Mouse (Mus musculus) limb, embryonic 14.5 days (tissue): Measurements from ENCODE around the gene Borcs5. TPM values are rescaled to one million over a fixed set of nuclear protein-coding genes. Genes with fewer than 3 reads are reported as not detected.

ENCODE experiments used
- ATAC-seq: fragments of 200-750 bp; cut with Nextera tagmentation; 2 replicates; pipeline ENCODE4 v1.8.0; 2017; ENCODE audit warnings: low read depth, moderate number of reproducible peaks, moderate TSS enrichment; ENCODE audit not compliant: low FRiP score
- DNase-seq: peaks from one replicate; pipeline ENCODE4 v3.0.0-alpha.2; 2015; ENCODE audit warnings: low spot score
- H3K27ac ChIP-seq: fragments of 300-500 bp; sonication (generic); replicated peaks from 2 replicates; pipeline ENCODE4 v1.5.1; 2014; ENCODE audit warnings: low read depth, mild to moderate bottlenecking, low read length, moderate library complexity, mixed read lengths
- H3K27me3 ChIP-seq: fragments of 300-500 bp; sonication (generic); 2 replicates; pipeline ENCODE4 v1.6.1; 2014; ENCODE audit warnings: low read length, mixed read lengths; ENCODE audit not compliant: control insufficient read depth, insufficient read depth
- H3K36me3 ChIP-seq: fragments of 300-500 bp; sonication (generic); 2 replicates; pipeline ENCODE4 v1.6.1; 2014; ENCODE audit warnings: mild to moderate bottlenecking, low read length, moderate library complexity, mixed read lengths; ENCODE audit not compliant: control insufficient read depth, insufficient read depth
- H3K4me1 ChIP-seq: fragments of 300-500 bp; sonication (generic); 2 replicates; pipeline ENCODE4 v1.6.1; 2014; ENCODE audit warnings: antibody characterized with exemption, low read length, mixed read lengths; ENCODE audit not compliant: control insufficient read depth, insufficient read depth
- H3K4me2 ChIP-seq: fragments of 300-500 bp; sonication (generic); replicated peaks from 2 replicates; pipeline ENCODE4 v1.6.1; 2014; ENCODE audit warnings: low read depth, mild to moderate bottlenecking, low read length, moderate library complexity; ENCODE audit not compliant: severe bottlenecking
- H3K4me3 ChIP-seq: fragments of 300-500 bp; sonication (generic); replicated peaks from 2 replicates; pipeline ENCODE4 v1.5.1; 2014; ENCODE audit warnings: low read length
- H3K9ac ChIP-seq: fragments of 300-500 bp; sonication (generic); 2 replicates; pipeline ENCODE4 v1.6.1; 2014; ENCODE audit warnings: mild to moderate bottlenecking, low read depth, low read length, moderate library complexity; ENCODE audit not compliant: severe bottlenecking
- H3K9me3 ChIP-seq: fragments of 300-500 bp; sonication (generic); 2 replicates; pipeline ENCODE4 v1.6.1; 2016; ENCODE audit warnings: low read length; ENCODE audit not compliant: control insufficient read depth
- POLR2A ChIP-seq: fragments of 200-500 bp; IDR thresholded peaks from 2 replicates; pipeline ENCODE4 v1.8.0; 2012; ENCODE audit warnings: inconsistent platforms, mild to moderate bottlenecking, moderate library complexity, borderline replicate concordance; ENCODE audit not compliant: insufficient read depth, insufficient read length; ENCODE audit errors: extremely low read depth
- WGBS: fragments of 180-500 bp; shearing (Covaris S2); extraction: QIAGEN DNeasy Blood & Tissue Kit; methylation state at CpG from one replicate; pipeline ENCODE4 v1.1.7; 2014; 5-methylcytosine and 5-hydroxymethylcytosine counted together
- polyA plus RNA-seq, 2 experiments: library from polyadenylated mRNA; depleted of rRNA in 1 of 2; stranded (reverse) in 1 of 2; unstranded in 1 of 2; fragments of >200 nt; fragmentation: Nextera tagmentation in 1 of 2; extraction: Ambion mirVana in 1 of 2; gene quantifications; 2 replicates each; pipeline versions ENCODE4 v1.2.1 to v1.2.3; 2012 to 2014

Borcs5 gene
- polyA plus RNA-seq, 2 experiments = 11.4 to 20.5 TPM

DNA sequence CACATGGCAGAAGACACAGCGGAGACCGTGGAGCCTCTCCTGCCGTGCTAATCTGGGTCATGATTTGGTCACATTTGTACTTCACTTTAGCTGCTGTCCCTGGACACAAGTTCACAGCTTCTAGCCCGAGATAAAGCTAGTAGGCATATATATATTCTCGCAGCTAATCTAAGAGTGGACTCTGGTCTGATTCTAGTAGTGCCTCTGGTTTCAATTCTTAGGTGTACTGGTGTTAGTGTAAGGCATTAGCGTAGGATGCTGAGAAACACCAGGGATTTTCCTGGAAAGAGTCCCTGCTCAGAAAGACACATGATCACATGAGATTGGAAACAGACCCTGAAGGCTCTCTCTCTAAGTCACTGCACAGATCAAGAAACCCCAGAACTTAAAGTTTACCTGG is 55.2 kb downstream of the Borcs5 start:
- DNase-seq (no peak), ATAC-seq (no peak)
- Histone ChIP-seq H3K27me3 (no peaks in the 10 kb centered on the region), H3K4me2 (no peak overlapping the region), H3K9ac (no peak overlapping the region), H3K4me3 (no peak overlapping the region), H3K4me1 (peaks cover 20% of the 10 kb centered on the region), H3K36me3 (no peaks in the 10 kb centered on the region), H3K27ac (no peak overlapping the region), H3K9me3 (no peaks in the 10 kb centered on the region)
- no peak for TF ChIP-seq POLR2A
- 82% methylated on average over 6 of the region's 6 CpGs for WGBS

DNA sequence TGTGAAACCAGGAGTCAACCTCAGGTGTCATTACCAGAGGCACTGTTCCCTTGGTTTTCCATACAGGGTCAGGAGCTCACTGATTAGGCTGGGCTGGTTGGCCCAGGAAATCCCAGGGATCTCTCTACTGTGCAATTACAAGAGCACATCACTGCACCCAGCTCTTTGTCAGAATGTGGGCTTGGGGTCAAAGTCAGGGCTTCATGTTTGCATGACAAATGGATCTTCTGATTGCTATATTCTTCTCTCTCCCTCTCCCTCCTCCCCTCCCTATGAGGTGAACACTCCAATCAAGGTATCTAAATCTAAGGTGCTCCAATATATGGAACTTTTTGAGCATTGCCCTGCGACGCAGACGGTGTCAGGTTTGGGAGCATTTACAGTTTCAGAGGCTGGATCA is 55.7 kb downstream of the Borcs5 start:
- no peaks in the 10 kb centered on the region for H3K9me3 ChIP-seq
- ATAC-seq (no peak), DNase-seq (no peak)
- H3K27me3 ChIP-seq = no peaks in the 10 kb centered on the region
- H3K4me1 ChIP-seq = peaks cover 20% of the 10 kb centered on the region
- no peak overlapping the region for H3K4me3 ChIP-seq
- H3K27ac ChIP-seq = peak overlapping the region; percentile 72
- H3K4me2 ChIP-seq = no peak overlapping the region
- H3K9ac ChIP-seq = no peak overlapping the region
- no peak for TF ChIP-seq POLR2A
- WGBS = 91% methylated on average over 3 of the region's 3 CpGs
- H3K36me3 ChIP-seq = no peaks in the 10 kb centered on the region

DNA sequence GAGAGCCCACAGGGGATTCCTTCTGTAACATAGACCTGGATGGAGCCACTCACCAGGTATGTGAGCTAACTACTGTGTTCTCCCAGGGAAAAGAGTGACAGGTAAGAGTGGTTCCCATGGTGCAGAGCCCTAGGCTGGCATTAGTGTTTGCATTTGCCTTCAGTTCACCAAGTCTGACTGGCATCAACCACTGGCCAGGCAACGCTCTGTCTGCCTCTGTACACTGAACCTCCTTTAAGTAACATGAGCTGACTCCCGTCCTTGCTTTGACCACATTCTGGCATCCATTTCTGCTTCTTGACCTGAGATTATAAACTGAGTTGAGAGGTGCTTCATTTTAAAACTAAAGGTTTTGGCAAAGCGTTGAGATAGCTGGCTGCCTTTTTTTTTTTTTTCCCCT is 56.3 kb downstream of the Borcs5 start:
- H3K4me3 ChIP-seq = no peak overlapping the region
- ATAC-seq (0 out of 2 replicates have a peak, but pooled peaks have one; percentile 57), DNase-seq (peak; percentile 20)
- WGBS = 62% methylated on average over 3 of the region's 3 CpGs
- H3K27me3 ChIP-seq = no peaks in the 10 kb centered on the region
- no peak for TF ChIP-seq POLR2A
- H3K36me3 ChIP-seq = no peaks in the 10 kb centered on the region
- H3K4me1 ChIP-seq = peaks cover 20% of the 10 kb centered on the region
- H3K27ac ChIP-seq = peak overlapping the region; percentile 72
- no peak overlapping the region for H3K4me2 ChIP-seq
- H3K9me3 ChIP-seq = no peaks in the 10 kb centered on the region
- H3K9ac ChIP-seq = no peak overlapping the region

DNA sequence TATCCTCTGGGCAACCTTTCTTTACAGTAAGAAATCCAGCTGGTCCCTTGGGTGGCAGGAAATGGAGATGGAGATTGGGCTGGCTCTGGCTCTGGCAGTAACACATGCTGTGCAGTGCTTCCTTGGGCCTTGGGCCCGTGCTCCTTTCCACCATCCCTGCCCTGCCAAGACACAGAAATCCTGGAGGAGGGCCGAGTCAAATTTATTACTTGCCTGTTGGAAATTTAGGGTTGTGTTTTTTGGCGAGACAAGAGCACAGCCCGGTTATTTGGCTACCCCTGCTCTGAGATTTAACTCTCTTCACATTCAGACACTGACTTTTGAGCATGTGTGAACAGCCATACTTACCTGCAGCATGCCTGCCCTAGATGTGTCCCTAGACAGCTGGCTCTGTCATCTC is 56.8 kb downstream of the Borcs5 start:
- peak; percentile 83 for ATAC-seq
- no peaks in the 10 kb centered on the region for H3K36me3 ChIP-seq
- DNase-seq = peak; percentile 69
- H3K27ac ChIP-seq = peak overlapping the region; percentile 72
- H3K4me2 ChIP-seq = no peak overlapping the region
- H3K4me3 ChIP-seq = no peak overlapping the region
- TF ChIP-seq POLR2A = no peak
- 25% methylated on average over 4 of the region's 4 CpGs for WGBS
- no peak overlapping the region for H3K9ac ChIP-seq
- no peaks in the 10 kb centered on the region for H3K9me3 ChIP-seq
- H3K27me3 ChIP-seq = no peaks in the 10 kb centered on the region
- H3K4me1 ChIP-seq = peaks cover 20% of the 10 kb centered on the region

DNA sequence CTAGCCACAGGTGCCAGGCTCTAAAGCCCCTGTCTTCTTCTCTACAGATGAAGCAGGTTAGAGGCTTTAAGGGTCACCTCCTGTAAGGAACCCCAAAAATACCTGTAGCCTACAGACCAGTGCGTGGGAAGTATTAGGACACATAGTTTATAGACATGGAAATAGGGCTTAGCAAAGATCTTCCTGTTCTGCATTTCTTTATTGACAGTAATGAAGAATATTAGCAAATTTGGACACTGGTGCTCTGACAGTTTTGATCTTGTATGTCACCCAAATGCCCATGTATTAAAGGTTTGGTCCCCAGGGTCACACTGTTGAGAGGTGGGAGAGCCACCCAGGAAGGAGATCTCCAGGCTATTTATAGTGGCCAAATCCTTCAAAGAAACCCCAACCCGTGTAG is 57.2 kb downstream of the Borcs5 start:
- Histone ChIP-seq H3K4me2 (no peak overlapping the region), H3K9ac (no peak overlapping the region), H3K4me3 (no peak overlapping the region), H3K9me3 (no peaks in the 10 kb centered on the region), H3K4me1 (peaks cover 20% of the 10 kb centered on the region), H3K36me3 (no peaks in the 10 kb centered on the region), H3K27me3 (no peaks in the 10 kb centered on the region), H3K27ac (peak overlapping the region; percentile 72; the same call in 1 of the 2 replicates)
- 79% methylated on average over 2 of the region's 2 CpGs for WGBS
- ATAC-seq = no peak
- no peak for TF ChIP-seq POLR2A
- DNase-seq = no peak

DNA sequence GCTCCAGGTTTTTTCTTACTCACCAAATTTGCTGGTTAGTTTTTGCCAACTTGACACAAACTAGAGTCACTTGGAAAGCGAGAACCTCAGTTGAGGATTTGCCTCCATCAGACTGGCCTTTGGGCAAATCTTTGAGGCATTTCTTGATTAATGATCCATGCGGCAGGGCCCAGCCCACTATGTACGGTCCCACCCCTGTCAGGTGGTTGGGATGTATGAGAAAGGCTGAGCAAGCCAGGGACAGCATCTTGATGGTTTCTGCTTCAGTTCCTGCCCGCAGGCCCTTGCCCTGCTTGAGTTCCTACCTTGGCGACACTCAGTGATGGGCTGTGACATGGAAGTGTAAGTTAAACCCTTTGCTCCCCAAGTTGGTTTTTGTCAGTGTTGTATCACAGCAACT is 58.9 kb downstream of the Borcs5 start:
- ATAC-seq (no peak), DNase-seq (no peak)
- no peaks in the 10 kb centered on the region for H3K27me3 ChIP-seq
- no peak overlapping the region for H3K9ac ChIP-seq
- no peaks in the 10 kb centered on the region for H3K36me3 ChIP-seq
- H3K4me1 ChIP-seq = peaks cover 20% of the 10 kb centered on the region
- no peak overlapping the region for H3K4me3 ChIP-seq
- WGBS = 90% methylated on average over 5 of the region's 5 CpGs
- no peak for TF ChIP-seq POLR2A
- no peak overlapping the region for H3K4me2 ChIP-seq
- H3K9me3 ChIP-seq = no peaks in the 10 kb centered on the region
- no peak overlapping the region for H3K27ac ChIP-seq
